Mouse (Mus musculus): ENCODE data around the gene Creb5. TPM values are rescaled to one million over a fixed set of nuclear protein-coding genes. Genes with fewer than 3 reads are reported as not detected.

Creb5 gene
- total RNA-seq, 4 experiments from 2014 or later = 4.2 to 7.4 (median 5.0) TPM

- no peak for DNase-seq (ENCODE audit: low spot score in 2 of 2)
These were observed 448.6 kb downstream of the Creb5 start for GRCm38 (mm10) chr6:53735696-53736095.

- DNase-seq (ENCODE audit: low spot score in 2 of 2) = no peak
These were observed 451.1 kb downstream of the Creb5 start for GRCm38 (mm10) chr6:53738206-53738605.

- DNase-seq (ENCODE audit: low spot score in 2 of 2) = no peak
These were observed 454.2 kb downstream of the Creb5 start for GRCm38 (mm10) chr6:53741222-53741621.

Other genes with a start within 250 kb of the Creb5 start
- gene Jazf1, start 218.6 kb upstream of the Creb5 start, total RNA-seq (2022) = 10 to 100 TPM; 25.0 to 30.9 (median 28.5) TPM

Data from layer of hippocampus, adult 8-10 months (tissue).